Comparison of ENCODE assay signal across 10 mouse cellular contexts in genomic region chr15:52961491-52961890, GRCm38 (mm10).
"Had no signal": no experiment of that assay in that cellular context is flagged by ENCODE, and none has a peak within 500 bp of the region (broad histone marks: within the 10 kb centered on the region; RNA-seq: fewer than 3 reads in every experiment).

No protein-coding gene starts in this region.

- H3K4me1 ChIP-seq: kidney, embryonic 15.5 days; liver, embryonic 13.5 days had no signal

- H3K36me3 ChIP-seq: kidney, embryonic 15.5 days; liver, embryonic 13.5 days; midbrain, embryonic 13.5 days had no signal

- ATAC-seq: liver, postnatal 0 days; midbrain, embryonic 13.5 days had no signal

- H3K27me3 ChIP-seq: kidney, embryonic 15.5 days; liver, embryonic 13.5 days; midbrain, embryonic 13.5 days had no signal

- H3K9me3 ChIP-seq: kidney, embryonic 15.5 days; liver, embryonic 13.5 days; midbrain, embryonic 13.5 days had no signal

- H3K9ac ChIP-seq: kidney, embryonic 15.5 days; liver, embryonic 13.5 days; liver, postnatal 0 days; midbrain, embryonic 13.5 days had no signal

- H3K4me3 ChIP-seq: kidney, embryonic 15.5 days; left cerebral cortex, adult 2 months; liver, embryonic 13.5 days; midbrain, embryonic 13.5 days had no signal

- H3K27ac ChIP-seq: kidney, embryonic 15.5 days; left cerebral cortex, adult 2 months; liver, embryonic 13.5 days; midbrain, embryonic 13.5 days had no signal

- DNase-seq: kidney, postnatal 25 days; liver; liver, embryonic 13.5 days; liver, postnatal 0 days; right cerebral cortex, postnatal 14 days; thymus, adult 18-20 months; thymus, postnatal 14 days had no signal

- H3K4me2 ChIP-seq: kidney, embryonic 15.5 days; liver, embryonic 13.5 days; midbrain, embryonic 13.5 days had no signal
